Mouse (Mus musculus) cerebellum, adult 9-11 months (tissue): Measurements from ENCODE around the gene Pfdn4.

ENCODE experiments used
- DNase-seq: peaks from one replicate; pipeline ENCODE4 v3.0.0; 2022

Gene Pfdn4

GRCm38 (mm10) chr2:170552088-170552487 is 55.9 kb downstream of the Pfdn4 start:
- DNase-seq = no peak

DNA sequence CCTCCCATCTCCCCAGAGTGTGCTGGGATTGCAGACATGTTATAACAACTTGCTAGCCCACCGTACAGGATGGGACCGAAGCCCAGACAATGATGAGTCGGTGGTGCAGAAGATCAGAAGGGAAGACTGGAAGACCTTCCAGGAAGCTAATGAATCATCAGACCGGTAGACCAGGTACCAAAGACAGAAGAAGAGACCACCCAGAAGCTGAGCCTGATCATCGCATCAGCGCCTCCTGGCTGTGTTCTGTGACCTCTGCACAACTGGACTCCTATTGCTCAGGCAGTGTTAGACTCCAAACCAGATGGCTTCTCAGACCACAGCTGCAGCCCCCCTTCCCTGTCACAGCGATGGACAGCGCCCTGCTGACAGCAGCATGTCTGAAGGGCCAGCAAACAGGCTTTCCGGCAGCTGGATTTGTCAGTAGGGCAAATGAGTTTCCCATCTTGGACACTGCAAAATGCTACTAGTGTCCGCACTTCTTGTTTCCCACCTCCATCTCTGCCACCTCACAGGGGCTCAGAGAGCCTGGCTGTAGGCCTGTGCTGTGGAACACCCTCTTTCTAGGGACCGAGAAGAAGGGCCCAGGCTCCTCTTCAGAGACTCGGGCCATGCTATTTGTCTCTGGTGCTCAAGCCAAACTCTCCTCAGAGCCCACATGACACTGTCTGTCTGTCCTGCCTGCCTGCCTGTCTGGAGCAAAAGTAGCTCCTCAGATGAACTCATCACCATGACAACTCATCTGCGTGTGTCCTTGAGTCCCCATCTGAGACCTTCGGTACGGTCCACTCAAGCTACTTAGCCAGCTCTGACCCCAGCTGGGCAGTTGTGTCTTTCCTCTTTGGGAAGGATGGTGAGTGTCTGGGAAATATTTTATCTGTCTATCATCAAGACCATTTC is 68.0 kb downstream of the Pfdn4 start:
- no peak for DNase-seq

GRCm38 (mm10) chr2:170564995-170565394 is 68.8 kb downstream of the Pfdn4 start:
- DNase-seq = no peak
